Mouse (Mus musculus) limb, embryonic 10.5 days (tissue): ENCODE measurements at regions not wholly inside any gene's neighbourhood (a gene's known extent, or its start where the extent isn't known, plus 50 kb on each side); places are given as distances from the start of the nearest gene placed in this dataset.

Experiments
- DNase-seq: peaks from one replicate; pipeline ENCODE4 v3.0.0-alpha.2; 2017; ENCODE audit warnings: low spot score
- H3K27ac ChIP-seq: fragments of 300-500 bp; sonication (generic); 2 replicates; pipeline ENCODE4 v1.5.1; 2016; ENCODE audit warnings: mild to moderate bottlenecking
- H3K27me3 ChIP-seq: fragments of 300-500 bp; sonication (generic); 2 replicates; pipeline ENCODE4 v1.6.1; 2016; ENCODE audit warnings: low read depth, mild to moderate bottlenecking; ENCODE audit not compliant: poor library complexity, severe bottlenecking
- H3K36me3 ChIP-seq: fragments of 300-500 bp; sonication (generic); 2 replicates; pipeline ENCODE4 v1.6.1; 2016; ENCODE audit warnings: mild to moderate bottlenecking, moderate library complexity
- H3K4me1 ChIP-seq: fragments of 300-500 bp; sonication (generic); 2 replicates; pipeline ENCODE4 v1.6.1; 2016
- H3K4me3 ChIP-seq: fragments of 300-500 bp; sonication (generic); 2 replicates; pipeline ENCODE4 v1.5.1; 2016; ENCODE audit warnings: mild to moderate bottlenecking, moderate library complexity
- H3K9me3 ChIP-seq: fragments of 300-500 bp; sonication (generic); replicated peaks from 2 replicates; pipeline ENCODE4 v1.6.1; 2016; ENCODE audit warnings: mild to moderate bottlenecking
- WGBS: fragments of 180-500 bp; shearing (Covaris S2); methylation state at CpG from one replicate; pipeline ENCODE4 v1.1.7; 2016; 5-methylcytosine and 5-hydroxymethylcytosine counted together

DNA sequence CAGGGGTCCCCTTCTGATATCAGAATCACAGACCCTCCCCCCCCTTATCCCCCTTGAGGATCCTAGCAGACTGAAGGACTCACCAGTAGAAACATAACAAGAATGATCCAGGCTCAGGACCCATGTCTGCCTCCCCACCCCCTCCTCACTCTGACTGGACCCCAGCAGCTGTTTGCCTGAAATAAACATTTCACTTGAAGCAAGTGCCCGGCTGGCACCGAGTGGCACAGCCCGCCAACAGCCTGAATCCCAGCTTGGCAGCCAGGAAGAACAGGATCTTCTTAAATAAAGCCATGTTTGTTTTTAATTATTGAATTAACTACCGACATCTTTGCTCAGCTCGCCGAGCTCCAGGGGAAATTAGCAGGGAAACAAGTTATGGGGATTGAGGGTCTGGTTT lies 120.5 kb upstream of the Ppp1r26 start:
- H3K4me3 ChIP-seq, result no peak overlapping the region
- 67% methylated on average over 6 of the region's 6 CpGs for WGBS
- H3K27ac ChIP-seq, result 0 out of 2 replicates have a peak overlapping the region, but pooled peaks have one; percentile 26
- H3K36me3 ChIP-seq, result no peaks in the 10 kb centered on the region
- no peak for DNase-seq
- no peaks in the 10 kb centered on the region for H3K9me3 ChIP-seq
- peaks cover 15% of the 10 kb centered on the region for H3K4me1 ChIP-seq
- 0 out of 2 replicates have a peak, but pooled peaks cover 5% of the 10 kb centered on the region for H3K27me3 ChIP-seq

- Histone ChIP-seq H3K36me3 (no peaks in the 10 kb centered on the region), H3K27me3 (0 out of 2 replicates have a peak, but pooled peaks cover 5% of the 10 kb centered on the region), H3K27ac (0 out of 2 replicates have a peak overlapping the region, but pooled peaks have one; percentile 26), H3K4me1 (peaks cover 15% of the 10 kb centered on the region), H3K4me3 (no peak overlapping the region), H3K9me3 (no peaks in the 10 kb centered on the region)
- no peak for DNase-seq
- 90% methylated on average over 3 of the region's 3 CpGs for WGBS
Measured at GRCm38 (mm10) chr2:28326682-28327081, 119.9 kb upstream of the Ppp1r26 start.

DNA sequence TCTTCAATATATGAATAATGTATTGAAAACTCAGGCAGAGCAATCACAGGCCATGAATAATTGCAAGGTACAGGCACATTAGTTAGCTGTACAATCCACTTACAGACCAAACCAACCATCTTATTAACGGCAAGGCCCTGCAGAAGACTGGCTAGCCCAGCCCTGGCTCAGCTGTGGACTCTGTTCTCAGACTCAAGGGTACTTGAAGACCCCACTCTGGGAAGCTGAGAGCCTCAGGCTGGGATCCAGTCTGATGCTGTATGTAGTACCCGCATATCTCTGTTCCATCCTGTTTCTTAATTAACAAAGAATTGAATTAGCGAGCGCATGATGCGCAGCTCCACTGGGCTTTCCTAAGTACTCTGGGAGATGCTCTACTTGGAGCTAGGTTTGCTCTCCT lies 117.5 kb upstream of the Ppp1r26 start:
- WGBS, result 96% methylated on average over 5 of the region's 5 CpGs

GRCm38 (mm10) chr2:28335141-28335789 lies 111.3 kb upstream of the Ppp1r26 start:
- DNase-seq, result no peak
- H3K4me1 ChIP-seq, result peaks cover 5% of the 10 kb centered on the region; the same call in 1 of the 2 replicates
- no peaks in the 10 kb centered on the region for H3K36me3 ChIP-seq
- WGBS, result 37% methylated on average over 9 of the region's 9 CpGs
- no peak overlapping the region for H3K4me3 ChIP-seq
- 0 out of 2 replicates have a peak, but pooled peaks cover 4% of the 10 kb centered on the region for H3K27me3 ChIP-seq
- no peaks in the 10 kb centered on the region for H3K9me3 ChIP-seq
- H3K27ac ChIP-seq, result no peak overlapping the region

More for the DNA sequence above, 117.5 kb upstream of the Ppp1r26 start:
- Histone ChIP-seq H3K27ac (no peak overlapping the region), H3K27me3 (0 out of 2 replicates have a peak, but pooled peaks cover 5% of the 10 kb centered on the region), H3K36me3 (no peaks in the 10 kb centered on the region), H3K4me3 (no peak overlapping the region), H3K9me3 (no peaks in the 10 kb centered on the region), H3K4me1 (peaks cover 15% of the 10 kb centered on the region)
- no peak for DNase-seq

GRCm38 (mm10) chr2:28335810-28336209 lies 110.8 kb upstream of the Ppp1r26 start:
- H3K4me1 ChIP-seq, result 0 out of 2 replicates have a peak, but pooled peaks cover 5% of the 10 kb centered on the region
- WGBS, result 63% methylated on average over 3 of the region's 3 CpGs

GRCm38 (mm10) chr2:28336349-28337309 lies 110.0 kb upstream of the Ppp1r26 start:
- Histone ChIP-seq H3K27ac (no peak overlapping the region), H3K36me3 (no peaks in the 10 kb centered on the region), H3K9me3 (no peaks in the 10 kb centered on the region), H3K4me3 (no peak overlapping the region), H3K4me1 (0 out of 2 replicates have a peak, but pooled peaks cover 5% of the 10 kb centered on the region), H3K27me3 (0 out of 2 replicates have a peak, but pooled peaks cover 4% of the 10 kb centered on the region)
- no peak for DNase-seq
- WGBS, result 67% methylated on average over 17 of the region's 17 CpGs

More at GRCm38 (mm10) chr2:28335810-28336209, 110.8 kb upstream of the Ppp1r26 start:
- H3K4me3 ChIP-seq, result no peak overlapping the region
- H3K27me3 ChIP-seq, result 0 out of 2 replicates have a peak, but pooled peaks cover 4% of the 10 kb centered on the region
- H3K9me3 ChIP-seq, result no peaks in the 10 kb centered on the region
- H3K27ac ChIP-seq, result no peak overlapping the region
- no peaks in the 10 kb centered on the region for H3K36me3 ChIP-seq
- no peak for DNase-seq

GRCm38 (mm10) chr2:28337561-28337960 lies 109.0 kb upstream of the Ppp1r26 start:
- no peaks in the 10 kb centered on the region for H3K36me3 ChIP-seq
- no peaks in the 10 kb centered on the region for H3K9me3 ChIP-seq
- DNase-seq, result no peak
- H3K4me1 ChIP-seq, result 0 out of 2 replicates have a peak, but pooled peaks cover 5% of the 10 kb centered on the region
- H3K27me3 ChIP-seq, result 0 out of 2 replicates have a peak, but pooled peaks cover 4% of the 10 kb centered on the region
- H3K27ac ChIP-seq, result no peak overlapping the region
- H3K4me3 ChIP-seq, result no peak overlapping the region
- 87% methylated on average over 5 of the region's 5 CpGs for WGBS

DNA sequence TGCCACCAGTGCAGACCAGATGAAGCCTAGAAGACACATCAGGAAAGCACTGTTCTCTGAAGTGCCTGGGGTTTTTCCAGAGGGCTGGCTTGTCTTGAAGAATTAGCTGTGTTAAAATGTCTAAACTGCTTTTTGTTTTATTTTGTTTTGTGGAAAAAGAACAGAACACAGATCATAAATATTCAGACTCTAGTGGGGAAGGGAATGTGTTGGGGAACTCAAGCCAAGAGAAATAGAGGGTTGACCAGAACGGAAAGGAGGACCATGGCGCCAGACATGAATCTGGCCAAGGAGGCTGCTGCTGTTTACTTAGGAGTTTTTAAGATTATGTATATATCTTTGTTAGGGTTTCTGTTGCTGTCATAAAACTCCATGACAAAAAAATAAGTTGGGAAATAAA lies 105.3 kb upstream of the Ppp1r26 start:
- Histone ChIP-seq H3K9me3 (no peaks in the 10 kb centered on the region), H3K4me3 (no peak overlapping the region), H3K4me1 (0 out of 2 replicates have a peak, but pooled peaks cover 3% of the 10 kb centered on the region), H3K27ac (no peak overlapping the region), H3K36me3 (no peaks in the 10 kb centered on the region), H3K27me3 (no peaks in the 10 kb centered on the region)
- no peak for DNase-seq
- 94% methylated on average over 2 of the region's 2 CpGs for WGBS

DNA sequence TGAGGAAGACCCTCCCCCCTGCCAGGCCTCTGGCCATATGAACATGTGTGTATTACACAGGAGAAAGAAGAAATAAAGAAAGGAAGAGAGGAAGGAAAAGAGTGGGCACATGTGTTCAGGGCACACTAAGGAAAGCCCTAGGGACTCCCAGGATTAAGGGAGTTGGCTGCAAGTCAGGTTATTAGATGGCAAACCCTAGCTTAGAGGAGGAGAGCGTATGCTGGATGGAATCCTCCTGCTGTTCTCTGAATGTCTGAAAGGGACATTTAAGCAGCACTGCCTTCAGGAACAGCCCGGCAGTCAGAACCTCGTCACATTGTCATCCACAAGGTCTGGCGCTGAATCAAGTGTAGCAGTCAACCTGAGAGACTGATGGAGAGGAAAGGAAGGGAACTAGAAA lies 98.1 kb upstream of the Ppp1r26 start:
- H3K4me1 ChIP-seq, result 0 out of 2 replicates have a peak, but pooled peaks cover 3% of the 10 kb centered on the region
- no peaks in the 10 kb centered on the region for H3K36me3 ChIP-seq
- H3K27ac ChIP-seq, result no peak overlapping the region
- DNase-seq, result no peak
- WGBS, result 87% methylated on average over 4 of the region's 4 CpGs
- no peak overlapping the region for H3K4me3 ChIP-seq
- H3K27me3 ChIP-seq, result no peaks in the 10 kb centered on the region
- no peaks in the 10 kb centered on the region for H3K9me3 ChIP-seq

DNA sequence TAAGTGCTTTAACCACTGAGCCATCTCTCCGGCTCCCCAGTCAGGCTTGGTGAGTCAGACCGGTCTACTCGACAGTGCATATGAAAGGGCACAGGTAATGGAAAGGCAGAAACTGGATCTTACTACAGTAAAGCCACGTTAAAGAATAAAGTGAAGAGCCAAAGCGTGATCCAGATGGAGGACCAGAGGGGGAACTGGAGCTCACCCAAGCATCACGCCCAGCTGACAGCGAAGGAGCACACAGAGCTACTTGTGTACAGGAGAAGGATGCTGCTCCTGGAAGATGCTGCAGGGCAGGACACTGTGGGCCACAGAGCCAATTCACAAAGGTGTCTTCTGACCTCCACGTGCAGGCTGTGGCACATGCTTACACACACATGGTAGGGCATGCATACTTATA lies 96.7 kb upstream of the Ppp1r26 start:
- Histone ChIP-seq H3K27me3 (no peaks in the 10 kb centered on the region), H3K27ac (no peak overlapping the region), H3K36me3 (no peaks in the 10 kb centered on the region), H3K9me3 (no peaks in the 10 kb centered on the region), H3K4me3 (no peak overlapping the region), H3K4me1 (no peaks in the 10 kb centered on the region)
- WGBS, result 89% methylated on average over 8 of the region's 8 CpGs
- no peak for DNase-seq

GRCm38 (mm10) chr2:28351445-28351844 lies 95.2 kb upstream of the Ppp1r26 start:
- DNase-seq, result no peak
- Histone ChIP-seq H3K27me3 (no peaks in the 10 kb centered on the region), H3K4me1 (no peaks in the 10 kb centered on the region), H3K36me3 (no peaks in the 10 kb centered on the region), H3K9me3 (no peaks in the 10 kb centered on the region), H3K27ac (no peak overlapping the region), H3K4me3 (no peak overlapping the region)
- WGBS, result 92% methylated on average over 10 of the region's 10 CpGs

- H3K4me3 ChIP-seq, result no peak overlapping the region
- no peak for DNase-seq
- H3K9me3 ChIP-seq, result no peaks in the 10 kb centered on the region
- H3K36me3 ChIP-seq, result no peaks in the 10 kb centered on the region
- no peaks in the 10 kb centered on the region for H3K27me3 ChIP-seq
- no peaks in the 10 kb centered on the region for H3K4me1 ChIP-seq
- H3K27ac ChIP-seq, result no peak overlapping the region
- WGBS, result 96% methylated on average over 1 of the region's 1 CpGs
Measured at GRCm38 (mm10) chr2:28352903-28353302, 93.7 kb upstream of the Ppp1r26 start.

DNA sequence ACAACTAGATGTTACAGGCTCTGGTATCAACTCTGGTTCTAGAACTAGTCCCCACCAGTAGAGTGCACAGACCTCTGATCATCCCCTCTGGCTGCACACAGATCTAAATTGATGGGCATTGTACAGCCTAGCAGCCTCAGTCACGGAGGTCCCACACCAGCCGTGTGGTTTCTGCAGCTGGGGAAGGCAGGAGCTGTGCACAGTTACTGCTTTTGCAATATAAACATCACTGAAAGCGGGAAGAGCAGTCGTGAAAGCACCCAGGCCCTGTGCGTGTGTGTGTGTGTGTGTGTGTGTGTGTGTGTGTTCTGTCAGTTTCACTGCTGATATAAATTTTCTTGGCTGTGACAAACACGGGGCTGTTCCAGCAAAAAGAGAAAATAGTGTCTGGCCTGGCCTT lies 84.4 kb upstream of the Ppp1r26 start:
- H3K27me3 ChIP-seq, result no peaks in the 10 kb centered on the region
- H3K4me3 ChIP-seq, result no peak overlapping the region
- H3K4me1 ChIP-seq, result peaks cover 3% of the 10 kb centered on the region; the same call in 1 of the 2 replicates
- H3K9me3 ChIP-seq, result no peaks in the 10 kb centered on the region
- H3K27ac ChIP-seq, result no peak overlapping the region
- WGBS, result 62% methylated on average over 6 of the region's 6 CpGs
- no peaks in the 10 kb centered on the region for H3K36me3 ChIP-seq
- no peak for DNase-seq
